Mouse (Mus musculus) C2C12 (cell line): Measurements from ENCODE around the gene Stxbp1.
A peak's percentile ranks its signal among the peaks of the same experiment; 100 is the strongest.

Experiments used
- CTCF ChIP-seq: IDR thresholded peaks from one replicate; pipeline ENCODE4 v1.5.1; 2011; ENCODE audit not compliant: control insufficient read depth, insufficient read depth, insufficient read length
- MAX ChIP-seq: IDR thresholded peaks from one replicate; pipeline ENCODE4 v1.6.1; 2011; ENCODE audit warnings: mild to moderate bottlenecking, control low read depth
- MYOG ChIP-seq: IDR thresholded peaks from one replicate; pipeline ENCODE4 v1.6.1; 2011; ENCODE audit not compliant: control insufficient read depth, insufficient read length; ENCODE audit errors: extremely low read depth
- USF1 ChIP-seq: IDR thresholded peaks from one replicate; pipeline ENCODE4 v1.6.1; 2011; ENCODE audit warnings: low read depth, mild to moderate bottlenecking, control low read depth, moderate library complexity

DNA sequence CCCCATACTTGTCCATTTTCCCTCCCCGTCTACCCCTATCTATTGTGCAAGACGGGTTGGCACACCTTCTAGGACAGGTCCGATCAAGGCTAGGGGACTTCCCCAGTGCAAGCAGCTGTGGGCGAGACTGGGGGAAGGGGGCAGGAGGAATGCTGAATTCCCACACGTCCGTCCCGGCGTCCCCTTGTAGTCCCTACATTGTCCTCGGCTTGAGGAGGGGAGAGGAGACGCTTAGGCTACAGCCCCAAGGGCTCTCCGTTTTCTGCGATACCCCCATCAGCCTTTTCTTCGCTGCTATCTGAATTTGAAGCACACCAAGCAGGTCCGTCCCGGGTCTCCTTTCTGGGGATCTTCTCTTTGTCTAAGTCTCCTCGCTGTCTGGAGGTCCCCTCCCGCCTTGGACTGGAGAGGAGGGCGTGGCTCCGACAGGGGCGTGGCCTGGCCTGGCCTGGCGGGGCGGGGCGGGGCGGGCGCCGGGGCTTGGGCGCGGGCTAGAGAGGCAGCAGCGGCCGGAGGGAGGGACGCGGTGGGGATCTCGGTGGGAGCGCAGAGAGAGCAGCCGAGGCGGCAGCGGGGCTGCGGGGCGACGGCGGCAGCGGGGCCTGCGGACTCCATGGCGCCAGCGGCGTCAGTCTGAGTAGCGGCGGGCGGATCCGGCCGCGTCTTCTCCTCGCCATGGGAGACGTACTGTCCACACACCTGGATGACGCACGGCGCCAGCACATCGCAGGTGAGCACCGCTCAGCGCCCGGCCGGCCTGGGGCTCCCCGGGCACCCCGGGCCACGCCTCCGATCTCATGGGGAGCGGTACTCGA lies 28.8 kb upstream of the Stxbp1 start, which contains the start of gene Fam129b:
- peak; percentile 20 for TF ChIP-seq MAX
- no peak for TF ChIP-seq USF1
- TF ChIP-seq CTCF, result no peak
- no peak for TF ChIP-seq MYOG
